Mouse (Mus musculus): ENCODE data around the gene Plxnc1. TPM values are rescaled to one million over a fixed set of nuclear protein-coding genes. Genes with fewer than 3 reads are reported as not detected.

Plxnc1 gene
- polyA plus RNA-seq, 1 experiment, result 1.3 TPM

GRCm38 (mm10) chr10:94916610-94917009, 28.0 kb downstream of the Plxnc1 start:
- Histone ChIP-seq H3K9me3 (replicated peaks; ENCODE audit: control insufficient read depth, insufficient read depth, low read length, poor library complexity, severe bottlenecking) (no peaks in the 10 kb centered on the region), H3K4me3 (ENCODE audit: low read depth, low read length) (no peak overlapping the region), H3K27ac (ENCODE audit: insufficient read depth, low read length) (no peak overlapping the region), H3K9ac (ENCODE audit: low read depth, poor library complexity, severe bottlenecking) (no peak overlapping the region), H3K27me3 (ENCODE audit: control insufficient read depth, insufficient read depth, low read length, poor library complexity, severe bottlenecking) (no peaks in the 10 kb centered on the region), H3K36me3 (ENCODE audit: control insufficient read depth, insufficient read depth, low read length, poor library complexity, severe bottlenecking) (no peaks in the 10 kb centered on the region), H3K4me1 (ENCODE audit: control insufficient read depth, insufficient read depth, low read length) (no peaks in the 10 kb centered on the region)
- TF ChIP-seq POLR2A (IDR thresholded peaks at IDR 0.05; ENCODE audit: insufficient read depth, low read length) (no peak), CTCF (IDR thresholded peaks at IDR 0.05; ENCODE audit: low read depth, low read length) (no peak), EP300 (IDR thresholded peaks at IDR 0.05; ENCODE audit: insufficient read depth, low read depth, low read length) (no peak)

DNA sequence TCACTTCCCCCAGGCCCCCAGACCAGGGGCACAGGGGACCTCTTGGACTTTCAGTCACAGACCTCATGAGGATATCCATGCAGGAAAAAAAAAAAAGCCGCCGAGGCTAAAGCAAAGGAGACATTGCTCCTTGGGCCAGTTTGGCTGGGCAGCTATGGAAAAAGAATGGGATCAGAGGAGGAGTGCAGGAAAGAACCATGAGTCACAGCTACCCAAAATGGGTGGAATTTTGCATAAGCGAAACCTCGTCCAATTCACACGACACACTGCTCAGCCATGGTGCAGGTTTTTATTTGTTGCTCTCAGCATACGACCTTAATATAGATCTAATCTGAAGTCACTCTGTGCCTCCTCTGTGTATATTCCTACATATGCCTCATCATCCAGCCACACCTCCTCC, 28.9 kb downstream of the Plxnc1 start:
- Histone ChIP-seq H3K4me1 (ENCODE audit: control insufficient read depth, insufficient read depth, low read length) (no peaks in the 10 kb centered on the region), H3K9me3 (replicated peaks; ENCODE audit: control insufficient read depth, insufficient read depth, low read length, poor library complexity, severe bottlenecking) (no peaks in the 10 kb centered on the region), H3K27ac (ENCODE audit: insufficient read depth, low read length) (no peak overlapping the region)

DNA sequence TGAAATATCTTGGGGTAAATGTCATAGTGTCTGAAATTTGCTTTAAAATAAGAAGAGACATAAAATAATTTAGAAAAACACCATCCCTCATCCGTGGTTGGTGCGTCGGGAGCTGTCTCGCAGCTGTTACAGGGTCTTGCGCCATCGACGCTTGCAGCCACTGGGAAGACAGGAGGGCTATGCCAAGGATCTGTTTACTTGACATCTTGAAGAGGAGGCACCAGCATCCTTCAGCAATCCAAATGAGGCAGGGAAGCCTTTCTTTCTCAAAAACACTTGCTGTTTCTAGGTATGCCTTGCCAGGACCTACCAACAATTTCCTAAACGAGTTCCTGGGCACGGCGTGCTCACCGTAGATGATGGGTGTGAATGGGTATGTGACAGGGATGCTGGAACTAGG, 30.6 kb downstream of the Plxnc1 start:
- no peaks in the 10 kb centered on the region for H3K27me3 ChIP-seq (ENCODE audit: control insufficient read depth, insufficient read depth, low read length, poor library complexity, severe bottlenecking)
- no peak for TF ChIP-seq EP300 (IDR thresholded peaks at IDR 0.05; ENCODE audit: insufficient read depth, low read depth, low read length)
- no peak for TF ChIP-seq CTCF (IDR thresholded peaks at IDR 0.05; ENCODE audit: low read depth, low read length)
- no peak for TF ChIP-seq POLR2A (IDR thresholded peaks at IDR 0.05; ENCODE audit: insufficient read depth, low read length)
- no peaks in the 10 kb centered on the region for H3K9me3 ChIP-seq (replicated peaks; ENCODE audit: control insufficient read depth, insufficient read depth, low read length, poor library complexity, severe bottlenecking)
- no peaks in the 10 kb centered on the region for H3K4me1 ChIP-seq (ENCODE audit: control insufficient read depth, insufficient read depth, low read length)
- H3K9ac ChIP-seq (ENCODE audit: low read depth, poor library complexity, severe bottlenecking), result no peak overlapping the region
- no peaks in the 10 kb centered on the region for H3K36me3 ChIP-seq (ENCODE audit: control insufficient read depth, insufficient read depth, low read length, poor library complexity, severe bottlenecking)
- no peak overlapping the region for H3K4me3 ChIP-seq (ENCODE audit: low read depth, low read length)
- H3K27ac ChIP-seq (ENCODE audit: insufficient read depth, low read length), result no peak overlapping the region

More for the DNA sequence above, 28.9 kb downstream of the Plxnc1 start:
- no peak overlapping the region for H3K9ac ChIP-seq (ENCODE audit: low read depth, poor library complexity, severe bottlenecking)
- no peak overlapping the region for H3K4me3 ChIP-seq (ENCODE audit: low read depth, low read length)
- no peaks in the 10 kb centered on the region for H3K36me3 ChIP-seq (ENCODE audit: control insufficient read depth, insufficient read depth, low read length, poor library complexity, severe bottlenecking)
- no peaks in the 10 kb centered on the region for H3K27me3 ChIP-seq (ENCODE audit: control insufficient read depth, insufficient read depth, low read length, poor library complexity, severe bottlenecking)
- no peak for TF ChIP-seq POLR2A (IDR thresholded peaks at IDR 0.05; ENCODE audit: insufficient read depth, low read length)
- no peak for TF ChIP-seq CTCF (IDR thresholded peaks at IDR 0.05; ENCODE audit: low read depth, low read length)
- TF ChIP-seq EP300 (IDR thresholded peaks at IDR 0.05; ENCODE audit: insufficient read depth, low read depth, low read length), result no peak

DNA sequence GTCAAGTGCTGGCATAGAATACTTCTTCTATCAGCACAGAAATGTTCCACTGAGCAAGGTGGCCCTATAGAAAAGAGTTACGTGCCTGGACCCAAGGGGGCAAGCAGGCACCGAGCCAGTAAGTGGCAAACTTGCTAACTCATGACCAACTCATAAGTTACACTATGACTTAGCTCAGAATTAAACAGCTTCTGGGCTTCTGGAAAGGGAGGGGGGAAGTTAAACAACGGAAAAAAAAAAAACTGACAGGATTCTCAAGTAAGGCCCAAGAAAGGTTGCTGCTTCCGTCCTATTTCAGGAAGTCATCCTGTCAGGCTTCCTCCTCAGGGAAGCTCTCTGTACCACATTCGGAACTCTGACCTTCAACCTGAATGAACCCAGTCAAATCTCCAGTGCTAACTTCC, 31.3 kb downstream of the Plxnc1 start:
- H3K9me3 ChIP-seq (replicated peaks; ENCODE audit: control insufficient read depth, insufficient read depth, low read length, poor library complexity, severe bottlenecking), result no peaks in the 10 kb centered on the region
- H3K36me3 ChIP-seq (ENCODE audit: control insufficient read depth, insufficient read depth, low read length, poor library complexity, severe bottlenecking), result no peaks in the 10 kb centered on the region
- no peak overlapping the region for H3K27ac ChIP-seq (ENCODE audit: insufficient read depth, low read length)
- TF ChIP-seq EP300 (IDR thresholded peaks at IDR 0.05; ENCODE audit: insufficient read depth, low read depth, low read length) (no peak), CTCF (IDR thresholded peaks at IDR 0.05; ENCODE audit: low read depth, low read length) (no peak), POLR2A (IDR thresholded peaks at IDR 0.05; ENCODE audit: insufficient read depth, low read length) (no peak)
- no peak overlapping the region for H3K4me3 ChIP-seq (ENCODE audit: low read depth, low read length)
- H3K27me3 ChIP-seq (ENCODE audit: control insufficient read depth, insufficient read depth, low read length, poor library complexity, severe bottlenecking), result no peaks in the 10 kb centered on the region
- no peaks in the 10 kb centered on the region for H3K4me1 ChIP-seq (ENCODE audit: control insufficient read depth, insufficient read depth, low read length)
- no peak overlapping the region for H3K9ac ChIP-seq (ENCODE audit: low read depth, poor library complexity, severe bottlenecking)

DNA sequence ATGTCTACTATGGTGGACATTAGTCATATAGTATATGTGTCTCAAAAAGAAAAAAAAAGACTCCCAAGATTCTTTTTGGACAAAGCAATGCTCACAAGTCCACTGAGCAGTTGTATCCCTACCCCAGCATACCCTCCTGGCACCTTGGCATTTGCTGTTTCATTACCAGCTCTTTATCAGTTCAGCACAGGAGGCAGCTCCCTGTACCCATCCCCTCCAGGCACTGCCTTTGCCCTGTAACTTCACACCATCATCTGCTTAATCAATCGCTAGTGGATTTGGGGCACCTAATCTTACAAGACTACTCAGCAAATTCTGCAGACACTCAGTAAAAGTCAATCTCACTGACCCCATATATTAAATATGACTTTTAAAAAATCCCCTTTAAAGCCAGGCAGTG, 32.1 kb downstream of the Plxnc1 start:
- Histone ChIP-seq H3K9me3 (replicated peaks; ENCODE audit: control insufficient read depth, insufficient read depth, low read length, poor library complexity, severe bottlenecking) (no peaks in the 10 kb centered on the region), H3K27ac (ENCODE audit: insufficient read depth, low read length) (no peak overlapping the region), H3K4me3 (ENCODE audit: low read depth, low read length) (no peak overlapping the region), H3K4me1 (ENCODE audit: control insufficient read depth, insufficient read depth, low read length) (no peaks in the 10 kb centered on the region), H3K9ac (ENCODE audit: low read depth, poor library complexity, severe bottlenecking) (no peak overlapping the region), H3K27me3 (ENCODE audit: control insufficient read depth, insufficient read depth, low read length, poor library complexity, severe bottlenecking) (no peaks in the 10 kb centered on the region), H3K36me3 (ENCODE audit: control insufficient read depth, insufficient read depth, low read length, poor library complexity, severe bottlenecking) (no peaks in the 10 kb centered on the region)
- TF ChIP-seq EP300 (IDR thresholded peaks at IDR 0.05; ENCODE audit: insufficient read depth, low read depth, low read length), result no peak

- Histone ChIP-seq H3K27me3 (ENCODE audit: control insufficient read depth, insufficient read depth, low read length, poor library complexity, severe bottlenecking) (no peaks in the 10 kb centered on the region), H3K4me1 (ENCODE audit: control insufficient read depth, insufficient read depth, low read length) (no peaks in the 10 kb centered on the region), H3K27ac (ENCODE audit: insufficient read depth, low read length) (no peak overlapping the region), H3K36me3 (ENCODE audit: control insufficient read depth, insufficient read depth, low read length, poor library complexity, severe bottlenecking) (no peaks in the 10 kb centered on the region), H3K9ac (ENCODE audit: low read depth, poor library complexity, severe bottlenecking) (no peak overlapping the region), H3K9me3 (replicated peaks; ENCODE audit: control insufficient read depth, insufficient read depth, low read length, poor library complexity, severe bottlenecking) (no peaks in the 10 kb centered on the region), H3K4me3 (ENCODE audit: low read depth, low read length) (no peak overlapping the region)
- no peak for TF ChIP-seq EP300 (IDR thresholded peaks at IDR 0.05; ENCODE audit: insufficient read depth, low read depth, low read length)
Measured at GRCm38 (mm10) chr10:94911102-94911501, 33.5 kb downstream of the Plxnc1 start.
